Mouse (Mus musculus) embryonic facial prominence, embryonic 11.5 days (tissue): ENCODE measurements at regions not wholly inside any gene's neighbourhood (a gene's known extent, or its start where the extent isn't known, plus 50 kb on each side); places are given as distances from the start of the nearest gene placed in this dataset.

Experiments
- ATAC-seq: fragments of 200-750 bp; cut with Nextera tagmentation; replicated peaks from 2 replicates; pipeline ENCODE4 v1.8.0; 2017; ENCODE audit warnings: low read depth; ENCODE audit not compliant: insufficient number of reproducible peaks, low FRiP score, low TSS enrichment
- DNase-seq: peaks from one replicate; pipeline ENCODE4 v3.0.0-alpha.2; 2015; ENCODE audit warnings: low spot score
- H3K27ac ChIP-seq: fragments of 300-500 bp; sonication (generic); replicated peaks from 2 replicates; pipeline ENCODE4 v1.5.1; 2014; ENCODE audit warnings: mild to moderate bottlenecking, low read depth, low read length, control low read depth
- H3K27me3 ChIP-seq: fragments of 300-500 bp; sonication (generic); 2 replicates; pipeline ENCODE4 v1.6.1; 2014; ENCODE audit warnings: mild to moderate bottlenecking, low read length, moderate library complexity, mixed read lengths; ENCODE audit not compliant: control insufficient read depth, insufficient read depth
- H3K36me3 ChIP-seq: fragments of 300-500 bp; sonication (generic); replicated peaks from 2 replicates; pipeline ENCODE4 v1.6.1; 2014; ENCODE audit warnings: low read depth, mild to moderate bottlenecking, low read length, moderate library complexity, mixed read lengths; ENCODE audit not compliant: control insufficient read depth, insufficient read depth
- H3K4me1 ChIP-seq: fragments of 300-500 bp; sonication (generic); 2 replicates; pipeline ENCODE4 v1.6.1; 2014; ENCODE audit warnings: low read length, mixed read lengths; ENCODE audit not compliant: control insufficient read depth, insufficient read depth
- H3K4me2 ChIP-seq: fragments of 300-500 bp; sonication (generic); 2 replicates; pipeline ENCODE4 v1.6.1; 2014; ENCODE audit warnings: low read depth, mild to moderate bottlenecking, control low read depth, low read length, moderate library complexity
- H3K4me3 ChIP-seq: fragments of 300-500 bp; sonication (generic); 2 replicates; pipeline ENCODE4 v1.5.1; 2014; ENCODE audit warnings: low read depth, low read length, control low read depth
- H3K9ac ChIP-seq: fragments of 300-500 bp; sonication (generic); replicated peaks from 2 replicates; pipeline ENCODE4 v1.6.1; 2014; ENCODE audit warnings: mild to moderate bottlenecking, control low read depth, low read length
- H3K9me3 ChIP-seq: fragments of 300-500 bp; sonication (generic); replicated peaks from 2 replicates; pipeline ENCODE4 v1.6.1; 2016; ENCODE audit warnings: mild to moderate bottlenecking, low read length, inconsistent platforms, mixed read lengths; ENCODE audit not compliant: control insufficient read depth
- WGBS: fragments of 180-500 bp; shearing (Covaris S2); extraction: QIAGEN DNeasy Blood & Tissue Kit; methylation state at CpG from one replicate; pipeline ENCODE4 v1.1.7; 2014; 5-methylcytosine and 5-hydroxymethylcytosine counted together

DNA sequence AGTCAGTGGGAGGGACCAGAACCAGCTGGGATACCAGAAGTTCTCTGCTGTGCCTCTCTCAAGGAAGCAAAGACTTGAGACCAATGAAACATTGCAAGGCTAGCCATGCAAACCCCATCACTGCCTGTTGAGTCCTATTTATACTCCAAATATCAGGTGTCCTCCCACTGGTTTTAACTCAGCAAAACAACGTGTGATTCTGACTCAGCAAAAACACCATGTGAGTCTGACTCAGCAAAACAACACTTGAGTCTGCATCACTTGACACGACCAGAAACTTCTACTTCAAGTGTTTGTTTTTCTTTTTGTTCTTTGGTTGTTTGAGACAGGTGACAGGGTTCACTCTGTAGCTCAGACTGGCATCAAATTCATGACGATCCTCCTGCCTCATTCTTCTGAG is 204.6 kb upstream of the Ctbp2 start:
- H3K4me2 ChIP-seq: no peak overlapping the region
- DNase-seq: no peak
- no peak overlapping the region for H3K9ac ChIP-seq
- no peaks in the 10 kb centered on the region for H3K27me3 ChIP-seq
- no peaks in the 10 kb centered on the region for H3K36me3 ChIP-seq
- H3K4me1 ChIP-seq: no peaks in the 10 kb centered on the region
- no peak overlapping the region for H3K27ac ChIP-seq
- ATAC-seq: no peak
- H3K4me3 ChIP-seq: no peak overlapping the region
- 58% methylated on average over 3 of the region's 3 CpGs for WGBS
- no peaks in the 10 kb centered on the region for H3K9me3 ChIP-seq

DNA sequence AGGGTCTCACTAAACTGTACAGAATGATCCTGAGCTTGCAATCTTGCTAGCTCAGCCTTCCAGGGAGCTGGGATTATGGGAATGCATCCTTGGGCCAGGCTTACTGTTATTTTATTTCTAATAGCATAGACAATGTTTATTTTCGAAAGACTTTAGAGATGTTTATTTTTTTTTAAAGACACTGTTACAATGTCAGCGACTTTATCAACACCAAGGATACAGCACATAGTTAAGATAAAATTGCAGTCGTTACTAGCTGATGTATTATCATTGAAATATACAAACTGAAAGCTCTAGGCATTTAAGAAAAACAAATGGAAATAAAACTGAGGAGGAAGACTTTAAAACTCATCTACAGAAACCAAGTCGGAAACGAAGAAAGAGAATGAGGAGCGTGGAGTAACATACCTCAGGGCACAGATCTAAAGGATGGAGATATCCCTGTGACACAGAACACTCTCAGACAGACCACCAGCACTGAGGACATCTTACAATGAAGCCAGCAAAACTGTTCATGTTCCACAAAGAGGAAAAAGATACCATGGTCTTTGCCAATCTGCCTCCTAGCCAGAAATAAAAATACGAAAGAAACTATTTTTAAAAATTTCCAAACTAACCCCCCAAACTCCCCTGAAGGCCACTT is 201.5 kb upstream of the Ctbp2 start:
- ATAC-seq: no peak
- no peaks in the 10 kb centered on the region for H3K9me3 ChIP-seq
- H3K36me3 ChIP-seq: no peaks in the 10 kb centered on the region
- 79% methylated on average over 7 of the region's 7 CpGs for WGBS
- no peak overlapping the region for H3K9ac ChIP-seq
- no peak overlapping the region for H3K4me3 ChIP-seq
- DNase-seq: no peak
- H3K27ac ChIP-seq: no peak overlapping the region
- H3K4me2 ChIP-seq: no peak overlapping the region
- no peaks in the 10 kb centered on the region for H3K27me3 ChIP-seq
- no peaks in the 10 kb centered on the region for H3K4me1 ChIP-seq

DNA sequence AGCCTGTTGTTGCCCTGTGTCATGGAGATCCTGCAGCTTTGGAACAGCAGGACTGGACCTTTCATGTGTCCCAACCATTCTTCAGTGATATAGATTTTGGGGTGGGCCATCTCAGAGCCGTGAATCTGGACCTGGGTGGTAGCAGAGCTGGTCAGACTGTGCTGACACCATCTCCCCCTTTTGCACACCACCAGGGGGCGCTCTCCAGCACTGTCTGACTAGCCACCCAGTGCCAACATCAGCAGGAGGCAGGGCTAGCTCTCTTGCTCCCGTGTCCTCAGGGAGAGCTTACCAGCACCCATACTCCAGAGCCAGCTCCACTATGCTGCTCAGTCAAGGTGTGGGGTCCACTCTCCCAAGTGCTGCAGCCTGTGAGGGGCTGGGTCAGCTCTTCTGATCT is 199.8 kb upstream of the Ctbp2 start:
- WGBS: 81% methylated on average over 3 of the region's 3 CpGs
- Histone ChIP-seq H3K27me3 (no peaks in the 10 kb centered on the region), H3K36me3 (no peaks in the 10 kb centered on the region), H3K4me3 (no peak overlapping the region), H3K4me2 (no peak overlapping the region), H3K27ac (no peak overlapping the region), H3K4me1 (no peaks in the 10 kb centered on the region), H3K9ac (no peak overlapping the region), H3K9me3 (no peaks in the 10 kb centered on the region)
- no peak for DNase-seq
- ATAC-seq: 0 out of 2 replicates have a peak, but pooled peaks have one; percentile 18

DNA sequence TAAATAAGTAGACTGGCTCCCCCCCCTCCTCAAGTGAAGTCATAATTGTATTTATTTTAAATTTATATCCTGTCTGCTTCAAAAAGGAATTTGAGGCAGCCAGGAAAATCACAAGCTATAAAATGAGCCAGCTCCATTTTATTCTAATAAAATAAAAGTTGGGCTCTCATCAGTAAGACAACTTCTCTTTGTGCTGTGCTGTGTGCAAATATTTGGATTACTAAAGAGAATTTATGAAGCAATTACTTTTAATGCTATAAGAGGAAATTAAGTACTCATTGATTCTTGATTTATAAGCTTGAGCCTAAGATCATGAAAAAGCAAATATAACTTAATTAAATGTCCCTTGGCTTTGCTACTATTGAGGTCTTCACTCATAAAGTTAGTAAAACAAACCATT is 193.4 kb upstream of the Ctbp2 start:
- Histone ChIP-seq H3K9ac (no peak overlapping the region), H3K4me3 (no peak overlapping the region), H3K9me3 (no peaks in the 10 kb centered on the region), H3K4me1 (no peaks in the 10 kb centered on the region; the same call in 1 of the 2 replicates), H3K36me3 (no peaks in the 10 kb centered on the region), H3K4me2 (no peak overlapping the region), H3K27me3 (no peaks in the 10 kb centered on the region), H3K27ac (no peak overlapping the region)
- no peak for DNase-seq
- no peak for ATAC-seq

DNA sequence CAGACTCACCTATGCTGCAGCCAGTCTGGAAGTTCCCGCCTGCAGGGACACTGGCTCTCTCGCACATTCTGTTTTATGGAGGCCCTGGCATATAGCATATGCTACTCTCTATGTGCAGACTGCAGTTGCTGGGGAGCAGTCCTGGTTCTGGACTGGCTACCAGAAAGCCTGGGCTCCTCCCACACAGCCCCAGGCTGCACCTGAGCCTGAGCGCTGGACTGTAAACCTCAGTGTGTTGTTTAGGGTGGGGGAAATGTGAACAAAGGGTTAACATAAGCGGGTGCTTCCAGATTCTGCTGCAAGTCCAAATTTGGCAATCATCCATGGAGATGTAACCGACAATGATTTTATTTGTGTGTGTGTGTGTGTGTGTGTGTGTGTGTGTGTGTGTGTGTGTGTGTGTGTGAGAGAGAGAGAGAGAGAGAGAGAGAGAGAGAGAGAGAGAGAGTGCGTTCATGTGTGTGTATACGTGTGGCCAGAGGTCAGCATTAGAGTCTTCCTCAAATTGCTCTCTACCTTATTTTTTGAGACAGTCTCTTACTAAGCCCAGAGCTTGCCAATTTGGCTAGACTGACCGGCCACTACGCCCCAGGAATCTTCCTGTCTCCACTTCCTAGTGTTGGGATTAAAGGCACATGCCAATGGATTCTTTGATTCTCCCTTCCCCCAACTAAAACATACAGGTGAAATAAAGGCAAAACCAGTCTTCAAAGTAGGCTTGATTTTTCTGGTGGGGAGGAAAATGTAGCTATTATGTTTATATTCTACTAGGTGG is 192.7 kb upstream of the Ctbp2 start:
- Histone ChIP-seq H3K9me3 (no peaks in the 10 kb centered on the region), H3K4me1 (no peaks in the 10 kb centered on the region; the same call in 1 of the 2 replicates), H3K9ac (no peak overlapping the region), H3K36me3 (no peaks in the 10 kb centered on the region), H3K4me2 (no peak overlapping the region), H3K27me3 (no peaks in the 10 kb centered on the region), H3K4me3 (no peak overlapping the region), H3K27ac (no peak overlapping the region)
- ATAC-seq (0 out of 2 replicates have a peak, but pooled peaks have one; percentile 29), DNase-seq (no peak)
- whole genome bisulfite sequencing: 52% methylated on average over 9 of the region's 9 CpGs

DNA sequence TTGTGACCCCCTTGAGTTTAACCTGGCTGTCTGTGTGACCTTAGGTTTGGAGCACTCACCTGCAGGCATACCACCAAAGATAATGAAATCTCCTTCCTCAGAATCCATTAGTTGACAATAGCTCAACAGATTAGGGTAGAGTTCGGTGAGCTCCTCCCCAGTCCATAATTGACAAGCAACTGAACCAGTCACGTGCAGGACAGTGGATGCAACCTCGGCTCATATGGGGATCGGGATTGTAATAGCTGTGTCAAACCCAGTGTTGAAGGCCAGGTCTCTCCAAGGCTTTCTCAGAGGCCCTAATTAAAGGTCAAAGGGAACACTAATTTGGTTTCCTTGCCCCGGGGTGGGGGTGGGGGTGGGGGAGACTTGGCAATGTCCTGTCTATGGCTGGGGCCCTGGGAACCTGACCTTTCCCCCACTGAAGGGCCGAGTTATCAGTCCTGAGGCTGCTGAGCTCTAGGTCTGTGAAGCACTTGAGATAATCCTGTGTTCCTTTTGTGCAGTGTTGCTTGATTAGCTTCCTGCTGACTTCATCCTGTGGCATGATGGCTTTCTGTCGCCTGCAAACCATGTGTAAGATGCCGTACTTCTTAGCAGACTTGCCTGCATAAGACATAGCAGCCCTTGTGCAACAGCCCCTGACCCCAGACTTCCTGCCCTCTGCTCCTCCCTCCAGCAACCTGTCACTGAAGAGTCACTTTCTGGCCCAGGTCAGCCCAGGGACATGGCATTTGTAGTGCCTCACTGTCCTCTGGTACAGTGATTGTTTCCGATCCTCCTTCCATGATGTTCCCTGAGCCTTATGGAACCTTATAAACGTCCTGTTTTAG is 191.3 kb upstream of the Ctbp2 start:
- WGBS: 18% methylated on average over 10 of the region's 10 CpGs
- Histone ChIP-seq H3K36me3 (no peaks in the 10 kb centered on the region), H3K27me3 (no peaks in the 10 kb centered on the region), H3K4me3 (no peak overlapping the region), H3K9ac (no peak overlapping the region), H3K9me3 (no peaks in the 10 kb centered on the region), H3K4me2 (no peak overlapping the region), H3K27ac (no peak overlapping the region), H3K4me1 (no peaks in the 10 kb centered on the region; the same call in 1 of the 2 replicates)
- no peak for DNase-seq
- ATAC-seq: no peak

DNA sequence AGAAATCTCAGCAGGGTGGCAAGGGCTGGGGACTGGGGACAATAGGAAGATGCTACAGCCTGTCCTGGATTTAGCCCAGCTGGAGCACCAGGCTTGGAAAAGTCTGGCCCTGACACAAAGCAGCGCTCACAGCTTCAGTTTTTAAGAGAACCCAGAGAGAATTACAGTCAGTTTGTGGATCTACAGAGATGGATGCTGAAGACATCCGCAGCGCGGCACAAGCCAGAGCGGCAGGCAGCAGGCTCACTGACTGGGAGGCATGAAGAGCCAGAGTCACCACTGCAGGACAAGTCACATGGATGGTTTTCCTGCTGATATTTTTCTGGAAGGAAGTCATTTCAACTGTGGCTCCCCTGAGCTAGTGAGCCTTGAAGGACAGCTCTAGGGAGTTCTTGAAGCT is 189.0 kb upstream of the Ctbp2 start:
- H3K9ac ChIP-seq: no peak overlapping the region
- H3K36me3 ChIP-seq: no peaks in the 10 kb centered on the region
- H3K9me3 ChIP-seq: no peaks in the 10 kb centered on the region
- ATAC-seq (no peak), DNase-seq (no peak)
- no peak overlapping the region for H3K4me2 ChIP-seq
- WGBS: 36% methylated on average over 5 of the region's 5 CpGs
- no peaks in the 10 kb centered on the region for H3K27me3 ChIP-seq
- H3K27ac ChIP-seq: no peak overlapping the region
- H3K4me1 ChIP-seq: no peaks in the 10 kb centered on the region; the same call in 1 of the 2 replicates
- H3K4me3 ChIP-seq: no peak overlapping the region
